Mouse (Mus musculus) right cerebral cortex, postnatal 4 days (tissue): ENCODE data around the gene Cdkl5.
"Not testable (repeated sequence)": the region's sequence is repeated elsewhere in the genome, so short reads cannot be mapped to it uniquely, and the experiment has no call there.

ENCODE experiments used
- DNase-seq: peaks from one replicate; pipeline ENCODE4 v3.0.0-alpha.2; 2022

The Cdkl5 gene

DNA sequence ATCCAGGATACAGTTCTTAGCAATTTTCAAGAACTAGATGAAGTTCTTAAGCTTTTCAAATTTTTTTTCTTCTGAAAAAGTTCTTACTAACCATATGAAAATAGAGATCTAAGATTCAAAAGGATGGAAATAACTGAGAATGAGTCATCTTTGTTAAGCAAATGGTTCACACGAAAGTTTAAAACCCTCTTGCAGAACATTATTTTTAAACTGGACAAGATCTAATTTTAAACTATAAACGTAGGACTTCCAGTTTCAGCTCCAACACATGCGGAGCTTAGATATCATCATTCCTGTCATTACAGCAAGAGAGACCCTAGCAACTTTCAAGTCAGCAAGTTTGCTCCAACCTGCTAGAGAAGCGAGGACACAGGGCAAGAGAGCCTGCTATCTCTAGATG lies 88.0 kb downstream of the Cdkl5 start:
- DNase-seq: no peak

DNA sequence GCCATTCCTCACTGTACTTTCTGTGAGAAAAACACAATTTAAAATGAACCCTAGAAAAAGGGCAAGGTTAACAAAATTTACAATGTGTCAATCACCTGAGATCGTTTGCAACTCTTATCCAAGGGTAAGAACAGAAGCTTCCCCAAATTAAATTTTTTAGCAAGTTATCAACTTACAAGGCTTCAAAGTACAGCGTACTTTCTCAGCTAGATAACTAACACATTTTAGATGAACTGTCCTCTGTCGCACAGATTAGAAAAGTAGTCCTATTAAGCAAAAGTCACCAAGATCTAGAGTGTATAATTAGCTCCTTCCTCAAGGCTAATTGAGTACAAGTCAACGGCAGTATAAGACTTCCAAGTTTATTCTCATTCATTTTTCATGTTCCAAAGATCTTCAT lies 88.6 kb downstream of the Cdkl5 start:
- DNase-seq: no peak

DNA sequence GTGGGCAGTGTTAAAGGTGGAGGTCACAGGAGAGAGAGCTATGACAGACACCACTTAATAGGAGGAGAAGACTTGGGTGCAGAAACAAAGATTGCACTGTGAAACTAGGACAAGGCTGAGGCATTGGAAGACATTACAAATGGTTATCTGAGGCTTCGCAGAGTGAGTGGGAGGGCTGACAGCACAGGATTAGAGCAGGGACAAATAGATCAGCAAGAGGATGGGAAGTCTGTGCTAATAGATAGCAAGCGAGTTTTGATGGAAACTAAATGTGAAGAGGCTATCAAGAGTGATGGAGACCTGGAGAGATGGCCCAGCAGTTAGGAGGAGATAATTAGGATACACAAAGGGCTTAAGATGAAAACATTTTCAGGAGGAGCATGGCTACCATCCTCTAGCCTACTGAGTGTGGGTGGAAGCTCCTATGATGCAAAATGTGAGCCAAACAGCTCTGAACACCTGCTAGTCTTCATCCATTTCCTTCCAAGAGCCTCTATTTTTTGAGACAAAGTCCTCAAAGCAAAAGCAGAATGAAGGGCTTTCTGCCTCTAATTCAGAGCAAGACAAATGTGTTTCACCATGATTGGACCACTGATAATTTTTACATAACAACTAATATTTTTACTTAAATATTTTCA lies 89.3 kb downstream of the Cdkl5 start:
- DNase-seq: no peak

DNA sequence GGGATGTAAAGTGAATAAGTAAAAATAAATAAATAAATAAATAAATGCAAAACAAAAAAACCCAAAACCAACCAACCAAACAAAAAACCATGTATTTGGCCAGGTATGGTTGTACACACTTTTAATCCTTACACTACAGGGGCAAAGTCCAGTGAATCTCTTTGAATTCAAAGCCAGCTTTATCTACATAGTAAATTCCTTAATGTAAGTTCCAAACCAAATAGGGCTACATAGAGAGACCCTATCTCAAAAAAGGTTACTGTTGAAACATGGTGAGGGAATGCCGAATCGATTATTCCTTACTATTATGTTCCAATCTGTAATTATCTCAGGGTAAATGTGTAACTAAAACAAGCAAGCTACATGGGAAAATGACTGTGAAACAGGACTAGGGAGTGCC lies 93.4 kb downstream of the Cdkl5 start:
- DNase-seq: no peak

DNA sequence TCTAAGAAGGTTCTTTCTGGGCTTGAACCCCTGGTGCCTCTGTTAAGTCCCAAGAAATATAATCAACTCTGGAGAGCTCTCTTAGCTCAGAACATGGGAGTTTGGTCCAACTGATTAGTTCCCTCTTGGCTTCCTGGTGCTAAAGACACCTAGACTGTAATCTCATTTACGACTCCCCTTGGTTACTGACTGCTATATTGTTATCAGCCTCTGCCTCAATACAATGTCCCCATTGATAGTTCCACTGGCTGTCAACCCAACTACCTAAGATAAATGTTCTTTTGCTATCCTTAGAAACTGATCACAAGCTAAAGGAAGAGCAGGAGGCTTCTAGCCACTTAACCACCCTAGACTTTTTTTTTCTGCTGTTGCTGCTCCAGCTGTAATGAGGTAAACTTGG lies 102.4 kb downstream of the Cdkl5 start:
- no peak for DNase-seq

DNA sequence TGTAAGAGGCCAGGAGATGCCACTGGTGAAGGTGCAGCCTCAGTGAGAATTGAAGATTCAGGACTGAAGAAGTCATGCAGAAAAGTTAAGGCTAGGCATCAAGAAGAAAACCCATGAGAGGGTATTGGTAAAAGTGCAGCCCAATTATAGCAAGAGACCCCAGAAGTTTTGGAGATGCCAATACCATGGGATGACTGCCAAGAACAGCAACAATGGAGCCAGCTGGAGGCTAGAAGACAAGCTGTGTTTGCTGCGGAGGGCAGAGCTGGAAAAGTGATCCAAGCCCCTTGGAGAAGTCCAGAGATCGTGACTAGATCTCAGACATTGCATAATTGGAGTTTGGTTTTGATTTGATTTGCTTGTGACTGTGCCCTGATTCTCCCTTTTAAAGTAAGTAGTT lies 108.2 kb downstream of the Cdkl5 start:
- DNase-seq: no peak

DNA sequence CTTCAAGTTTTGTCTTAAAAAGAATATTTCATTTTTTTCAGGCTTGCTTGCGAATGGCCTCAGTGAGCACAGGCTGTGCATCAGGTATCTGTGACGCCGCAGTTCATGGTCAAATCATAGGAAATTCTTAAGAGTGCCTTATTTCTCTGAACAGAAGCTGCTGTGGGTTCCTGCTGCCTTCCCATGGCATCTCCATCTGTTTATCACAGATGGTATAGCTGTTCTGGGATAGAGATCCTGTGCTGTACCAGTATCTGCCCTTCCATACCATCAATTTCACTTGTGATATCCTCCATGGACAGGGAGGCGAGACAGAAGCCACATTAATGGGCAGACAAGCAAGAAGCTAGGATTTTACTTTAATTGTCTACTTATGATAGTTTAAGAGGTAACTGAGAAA lies 127.9 kb downstream of the Cdkl5 start:
- DNase-seq: no peak

DNA sequence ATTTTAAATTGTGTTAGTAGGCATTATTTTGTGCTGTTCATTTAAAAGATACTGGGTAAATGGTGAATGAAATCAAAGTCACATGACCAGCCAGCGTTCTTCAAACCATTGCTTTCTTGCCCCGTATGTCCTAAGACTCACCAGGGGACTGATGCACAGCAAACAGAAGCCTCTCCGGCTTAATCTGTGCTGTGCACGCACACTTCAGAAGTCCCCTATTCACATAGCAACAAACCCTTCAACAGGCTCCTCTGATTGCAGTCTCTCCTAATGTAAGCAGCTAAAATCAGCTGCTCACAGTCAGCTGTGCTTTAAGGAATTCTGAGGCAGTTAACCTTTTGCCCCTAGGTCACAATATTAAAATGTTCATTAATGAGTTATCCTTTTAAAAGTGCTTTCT lies 129.5 kb downstream of the Cdkl5 start:
- no peak for DNase-seq

DNA sequence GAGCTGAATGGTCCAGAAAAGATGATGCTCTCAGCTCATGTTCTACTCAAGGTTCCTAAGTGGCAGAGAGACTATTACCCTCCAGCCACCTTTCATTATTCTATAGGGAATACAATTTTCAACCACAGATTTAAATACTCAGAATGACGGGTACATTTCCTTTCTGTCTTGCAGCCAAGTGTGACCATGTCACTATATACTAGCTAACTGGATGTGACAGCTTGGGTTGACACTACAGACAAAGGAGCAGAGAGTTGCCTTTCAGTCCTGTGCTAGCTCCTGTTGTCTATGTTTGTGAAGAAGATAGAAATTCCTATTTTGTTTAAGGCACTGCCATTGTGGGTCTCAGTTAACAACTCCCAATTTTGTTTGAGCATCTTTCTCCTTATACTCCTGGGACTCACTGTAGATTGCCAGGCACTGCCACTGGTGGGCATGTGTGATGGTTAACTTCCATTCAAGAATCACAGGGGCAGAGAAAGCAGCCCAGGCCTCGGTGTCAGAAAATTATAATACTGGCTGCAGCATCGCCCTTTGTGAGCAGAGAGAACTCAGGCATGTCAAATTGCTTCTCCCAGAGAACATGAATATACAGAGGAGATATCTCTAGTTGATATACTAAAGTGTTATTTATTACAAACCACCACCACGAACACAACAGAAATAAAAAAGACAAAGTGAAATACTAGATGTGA lies 130.7 kb downstream of the Cdkl5 start:
- no peak for DNase-seq

DNA sequence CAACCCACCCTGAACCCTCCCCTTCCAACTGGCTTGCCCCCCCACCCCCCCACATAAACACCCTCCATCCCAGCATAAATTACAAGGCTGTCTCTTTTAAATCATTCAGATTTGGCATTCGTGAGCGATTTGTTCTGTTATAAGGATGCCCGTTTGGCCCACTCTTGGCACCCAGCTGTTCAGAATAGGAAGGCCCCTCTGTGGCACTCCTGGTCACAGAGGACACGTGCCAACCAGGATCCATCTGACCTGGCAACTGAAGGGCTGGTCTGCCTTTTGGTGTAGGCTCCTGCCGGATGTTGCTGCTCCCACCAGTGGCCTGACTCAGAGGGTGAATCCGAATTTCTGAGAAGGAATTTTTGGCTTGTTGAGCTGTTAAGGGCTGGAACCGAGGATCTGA lies 186.3 kb downstream of the Cdkl5 start:
- no peak for DNase-seq

DNA sequence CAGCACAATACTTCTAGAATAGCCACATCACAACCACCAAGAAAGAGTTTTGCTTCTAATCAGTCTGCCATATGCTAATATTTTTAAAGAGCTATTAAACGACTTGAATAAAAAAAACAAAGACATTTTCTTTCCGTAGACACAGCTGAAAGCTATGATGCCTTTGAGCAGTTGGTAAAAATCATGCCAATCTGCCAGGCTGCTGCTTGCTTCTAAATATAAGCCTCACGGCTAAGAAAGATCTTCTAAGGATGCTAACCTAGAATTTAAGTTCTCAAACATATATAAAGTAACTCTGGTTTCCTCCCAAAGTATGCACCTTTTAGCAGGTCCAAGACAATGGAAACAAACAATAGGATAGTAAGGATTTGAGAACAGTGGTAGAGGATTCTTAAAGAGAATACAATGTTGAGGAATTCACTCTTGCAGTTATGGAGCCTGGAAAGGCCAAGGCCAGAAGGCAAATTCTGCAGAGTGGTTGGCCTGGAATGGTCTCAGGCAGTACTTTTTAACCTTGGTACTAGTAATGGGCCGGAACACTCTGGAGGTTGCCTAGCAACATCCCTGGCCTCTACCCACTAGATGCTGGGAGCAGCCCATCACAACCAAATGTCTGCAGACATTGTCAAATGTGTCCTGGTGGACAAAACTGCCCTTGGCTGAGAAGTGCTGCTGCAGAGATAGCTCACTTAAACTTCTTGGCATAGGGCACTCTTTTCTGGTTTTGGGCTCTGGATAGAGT lies 189.9 kb downstream of the Cdkl5 start:
- no peak for DNase-seq

DNA sequence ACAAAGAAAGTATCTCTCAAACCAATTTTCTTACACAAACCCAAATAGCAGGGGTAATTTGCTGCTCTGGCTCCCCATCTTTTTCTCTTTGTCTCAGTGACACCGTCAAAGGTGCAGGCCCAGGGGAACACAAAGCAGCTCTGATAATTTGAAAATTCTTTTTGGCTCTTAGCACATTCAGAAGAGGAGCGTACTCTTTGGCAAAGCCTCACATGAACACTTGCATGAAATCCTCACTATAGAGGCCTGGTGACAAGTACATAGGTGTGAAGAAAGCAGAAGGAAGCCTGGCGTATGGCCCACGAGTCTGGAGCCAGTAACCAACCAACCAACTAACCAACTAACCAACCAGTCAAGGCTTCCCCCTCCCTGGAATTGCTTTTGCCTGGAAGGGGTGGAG lies 199.6 kb downstream of the Cdkl5 start:
- DNase-seq: peak; percentile 6

DNA sequence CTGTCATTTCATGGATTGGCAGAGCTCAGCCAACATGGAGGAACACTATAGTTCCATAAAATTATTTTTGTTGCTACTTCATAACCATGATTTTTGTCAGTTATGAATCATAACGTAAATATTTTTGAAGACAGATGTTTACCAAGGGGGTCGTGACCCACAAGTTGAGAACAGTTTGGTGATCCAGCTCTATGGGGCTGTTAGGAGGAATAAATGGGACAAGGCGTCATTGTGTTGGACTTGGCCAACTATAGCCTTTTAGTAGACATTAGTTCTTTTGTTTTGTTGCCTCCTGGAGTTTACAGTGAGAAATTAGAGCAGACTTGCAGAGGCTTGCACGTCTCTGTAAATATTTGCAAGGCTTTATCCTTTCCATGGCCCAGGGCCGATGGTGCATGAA lies 212.2 kb downstream of the Cdkl5 start:
- DNase-seq: no peak

DNA sequence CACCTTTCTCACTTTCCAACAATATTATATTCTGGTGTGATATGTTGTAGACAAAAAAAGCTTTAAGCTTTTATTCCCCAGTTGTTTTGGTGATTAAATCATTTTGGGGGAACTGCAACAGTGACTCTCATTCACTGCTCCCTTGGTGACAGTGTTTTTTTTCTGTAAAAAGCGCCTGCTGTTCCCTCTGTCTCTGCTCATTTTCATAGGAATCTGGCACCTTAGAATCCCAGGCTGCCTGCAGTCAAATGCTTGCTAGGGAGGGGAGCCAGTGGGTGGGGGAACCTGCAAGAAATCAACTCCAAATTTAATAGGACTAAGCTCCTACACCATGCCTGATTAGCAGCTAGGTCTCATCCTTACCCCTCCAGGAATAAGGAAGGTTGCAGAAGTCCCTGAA lies 221.5 kb downstream of the Cdkl5 start:
- no peak for DNase-seq

DNA sequence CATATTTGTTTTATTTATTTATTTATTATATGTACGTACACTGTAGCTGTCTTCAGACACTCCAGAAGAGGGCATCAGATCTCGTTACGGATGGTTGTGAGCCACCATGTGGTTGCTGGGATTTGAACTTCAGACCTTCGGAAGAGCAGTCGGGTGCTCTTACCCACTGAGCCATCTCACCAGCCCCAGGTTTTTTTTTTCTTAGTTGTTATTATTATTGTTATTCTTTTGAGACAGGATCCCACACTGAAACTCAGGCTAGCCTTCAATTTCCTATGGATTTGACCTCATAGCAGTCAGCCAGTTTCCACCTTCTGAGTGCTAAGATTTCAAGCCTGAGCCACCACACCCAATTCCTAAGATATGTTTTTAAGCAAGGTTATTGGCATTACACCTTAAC lies 224.9 kb downstream of the Cdkl5 start:
- not testable (repeated sequence) for DNase-seq

DNA sequence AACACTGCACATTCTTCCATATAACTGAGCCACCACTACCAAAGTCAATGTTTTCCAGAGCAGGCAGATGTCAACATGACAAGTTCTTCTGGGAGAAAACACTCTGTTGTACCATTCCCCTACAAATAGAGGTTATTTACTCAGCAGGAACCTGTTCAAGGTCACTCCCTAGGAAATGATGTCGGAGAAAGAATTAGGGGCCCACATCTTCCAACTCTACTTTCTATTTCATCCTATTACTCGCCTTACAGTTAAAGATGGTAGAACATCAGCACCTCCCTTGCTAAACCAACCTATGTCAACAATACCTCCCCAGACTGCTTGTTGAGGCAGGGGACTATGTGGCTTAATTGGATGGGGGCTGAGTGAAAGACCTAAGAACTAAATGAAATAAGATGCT lies 226.8 kb downstream of the Cdkl5 start, which contains the start of gene Rs1:
TSS of gene Rs1 (plus strand) at position 301 of the 400 bp plus-strand sequence.
- DNase-seq: no peak

DNA sequence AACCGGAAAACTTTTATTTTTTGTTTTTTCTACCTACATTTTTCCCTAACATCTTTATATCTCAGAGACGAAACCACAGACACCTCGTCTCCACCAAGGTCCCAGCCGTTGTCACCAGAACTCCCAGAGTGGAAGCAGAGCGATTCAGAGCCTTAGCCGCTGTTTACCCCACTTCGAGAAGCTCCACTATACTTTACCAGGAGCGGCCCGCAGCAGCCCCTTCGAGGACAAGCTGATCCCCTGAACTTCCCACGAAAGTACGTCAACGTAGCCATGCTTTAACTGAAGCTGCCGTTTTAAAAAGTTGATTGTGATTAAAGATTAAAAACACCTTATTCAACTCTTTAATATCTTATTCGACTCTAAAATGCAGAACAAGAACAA lies 228.3 kb downstream of the Cdkl5 start:
- no peak for DNase-seq

DNA sequence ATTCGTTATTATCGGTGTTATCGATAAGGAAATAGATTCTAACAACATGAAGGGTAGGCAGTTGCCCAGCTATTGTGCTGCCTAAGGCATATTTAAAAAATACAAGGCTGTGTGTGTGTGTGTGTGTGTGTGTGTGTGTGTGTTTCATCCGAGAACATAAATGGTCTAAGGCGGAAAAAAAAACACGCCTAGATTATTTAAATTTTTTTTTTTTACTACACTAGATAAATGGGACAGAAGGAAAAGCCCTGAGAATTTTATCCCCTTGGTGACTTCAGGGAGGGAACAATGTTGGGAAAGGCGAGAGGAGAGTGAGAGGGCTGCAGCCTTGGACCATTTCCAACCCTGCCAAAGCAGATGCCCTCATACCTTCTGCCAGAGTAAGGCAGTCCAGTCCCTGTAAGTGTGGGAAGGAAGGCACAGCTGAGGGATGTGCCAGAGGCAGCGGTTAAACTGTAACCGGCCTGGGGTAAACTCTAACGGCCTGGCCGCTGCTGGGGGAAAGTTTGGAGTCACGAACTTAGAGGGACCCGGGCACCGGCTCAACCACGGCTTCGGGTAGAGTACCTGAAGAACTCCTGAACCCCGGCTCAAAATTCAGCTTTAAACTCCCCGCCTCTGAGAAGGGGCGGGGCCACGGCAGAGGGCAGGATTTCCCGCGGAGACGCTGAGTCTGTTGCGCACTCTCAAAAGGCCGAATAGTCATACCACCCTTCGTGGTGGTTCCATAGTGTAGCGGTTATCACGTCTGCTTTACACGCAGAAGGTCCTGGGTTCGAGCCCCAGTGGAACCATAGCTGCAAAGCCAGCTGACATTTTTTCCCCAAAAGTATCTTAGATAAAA lies 228.9 kb downstream of the Cdkl5 start:
- peak; percentile 91 for DNase-seq

DNA sequence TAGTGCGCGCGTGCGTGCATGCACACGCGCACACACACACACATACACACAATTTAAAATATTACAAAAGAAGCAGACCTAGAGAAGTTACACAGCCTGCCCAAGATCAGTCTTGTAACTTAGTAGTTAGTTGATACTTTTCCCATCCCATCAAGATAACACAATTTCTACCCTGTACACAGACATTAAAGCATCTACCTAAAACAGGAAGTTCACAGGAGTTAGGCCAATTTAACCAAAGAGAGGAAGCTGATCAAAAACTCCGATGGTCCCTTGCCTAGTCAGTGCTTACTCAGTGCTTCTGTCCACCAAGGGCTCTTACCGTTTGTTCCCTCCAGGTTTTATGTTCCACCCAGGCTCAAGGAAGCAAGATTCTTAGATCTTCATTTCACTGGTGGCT lies 243.7 kb downstream of the Cdkl5 start:
- DNase-seq: no peak

DNA sequence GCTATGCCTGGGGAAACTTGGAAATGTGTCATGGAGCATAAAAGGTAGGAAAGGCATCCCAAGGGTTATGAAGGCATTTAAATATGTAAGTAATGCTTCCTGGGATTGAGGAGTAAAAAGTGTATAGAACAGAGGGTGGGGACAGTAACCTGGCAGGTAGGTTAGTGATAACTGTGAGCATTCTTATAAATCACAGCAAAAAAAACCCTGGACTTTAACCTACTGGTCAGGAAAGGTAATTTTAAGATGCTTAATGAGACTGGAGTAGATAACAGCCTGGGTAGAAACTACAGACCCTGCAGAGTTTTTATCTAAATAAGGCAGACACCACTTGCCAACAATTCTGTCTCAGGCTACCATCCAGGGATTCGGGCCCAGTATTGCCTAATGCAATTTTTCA lies 245.9 kb downstream of the Cdkl5 start:
- no peak for DNase-seq

DNA sequence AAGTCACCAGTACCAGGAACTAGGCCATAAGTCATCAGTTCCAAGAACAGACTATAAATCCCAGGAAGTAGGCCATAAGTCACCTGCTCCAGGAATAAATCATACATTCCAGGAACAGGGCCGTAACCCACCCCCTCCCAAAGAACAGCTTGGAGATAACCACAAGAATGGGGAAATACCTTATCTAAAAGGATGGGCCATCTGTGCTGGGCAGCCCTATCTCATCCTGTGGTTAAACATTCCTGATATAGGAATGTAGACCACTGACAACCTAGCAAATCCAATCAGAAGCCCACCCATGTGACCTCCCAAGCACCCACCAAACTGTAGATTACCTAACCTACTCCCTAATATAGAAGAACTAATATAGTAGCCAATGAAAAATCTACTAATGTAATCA lies 249.1 kb downstream of the Cdkl5 start:
- no peak for DNase-seq

DNA sequence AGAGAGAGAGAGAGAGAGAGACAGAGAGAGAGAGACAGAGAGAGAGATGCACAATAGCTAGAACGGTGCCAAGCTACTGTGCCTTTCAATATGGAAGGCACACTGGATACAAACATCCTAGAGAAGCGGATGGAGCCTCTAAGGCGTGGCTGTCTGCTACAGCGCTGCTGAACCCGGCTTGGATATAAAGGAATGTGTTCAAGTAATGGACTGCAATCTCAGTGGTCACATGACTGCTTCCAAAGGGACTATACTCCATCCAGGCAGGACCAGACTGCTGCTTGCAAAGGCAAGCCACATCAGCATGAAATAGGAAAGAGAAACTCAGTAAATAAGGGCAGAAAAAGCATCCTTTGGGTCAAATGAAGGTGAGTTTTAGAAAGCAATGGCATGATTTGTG lies 258.9 kb downstream of the Cdkl5 start, which contains the start of gene Ppef1:
TSS of gene Ppef1 (minus strand) at position 116 of the 400 bp plus-strand sequence.
- DNase-seq: no peak
